Mouse (Mus musculus) forebrain, embryonic 10.5 days (tissue): ENCODE measurements around the gene 2510009E07Rik. TPM values are rescaled to one million over a fixed set of nuclear protein-coding genes. Genes with fewer than 3 reads are reported as not detected.

ENCODE experiments used
- DNase-seq: peaks from one replicate; pipeline ENCODE4 v3.0.0-alpha.2; 2017; ENCODE audit warnings: low spot score; ENCODE audit errors: extremely low spot score
- H3K27ac ChIP-seq: fragments of 300-500 bp; sonication (generic); 2 replicates; pipeline ENCODE4 v1.5.1; 2016; ENCODE audit warnings: mild to moderate bottlenecking
- H3K27me3 ChIP-seq: fragments of 300-500 bp; sonication (generic); 2 replicates; pipeline ENCODE4 v1.6.1; 2016; ENCODE audit warnings: mild to moderate bottlenecking; ENCODE audit not compliant: poor library complexity, severe bottlenecking
- H3K36me3 ChIP-seq: fragments of 300-500 bp; sonication (generic); replicated peaks from 2 replicates; pipeline ENCODE4 v1.6.1; 2016; ENCODE audit warnings: mild to moderate bottlenecking, moderate library complexity
- H3K4me1 ChIP-seq: fragments of 300-500 bp; sonication (generic); 2 replicates; pipeline ENCODE4 v1.6.1; 2016
- H3K4me3 ChIP-seq: fragments of 300-500 bp; sonication (generic); 2 replicates; pipeline ENCODE4 v1.5.1; 2016; ENCODE audit warnings: mild to moderate bottlenecking, moderate library complexity
- H3K9me3 ChIP-seq: fragments of 300-500 bp; sonication (generic); 2 replicates; pipeline ENCODE4 v1.6.1; 2016; ENCODE audit warnings: mild to moderate bottlenecking, moderate library complexity
- WGBS: fragments of 180-500 bp; shearing (Covaris S2); methylation state at CpG from one replicate; pipeline ENCODE4 v1.1.7; 2016; 5-methylcytosine and 5-hydroxymethylcytosine counted together
- polyA plus RNA-seq: library from polyadenylated mRNA; unstranded; fragments of >200 nt; fragmentation: Nextera tagmentation; extraction: Ambion mirVana; gene quantifications from 2 replicates; pipeline ENCODE4 v1.2.1, GENCODE M21; 2016

2510009E07Rik gene
- polyA plus RNA-seq, 1 experiment from 2014 or later: 31.9 TPM

DNA sequence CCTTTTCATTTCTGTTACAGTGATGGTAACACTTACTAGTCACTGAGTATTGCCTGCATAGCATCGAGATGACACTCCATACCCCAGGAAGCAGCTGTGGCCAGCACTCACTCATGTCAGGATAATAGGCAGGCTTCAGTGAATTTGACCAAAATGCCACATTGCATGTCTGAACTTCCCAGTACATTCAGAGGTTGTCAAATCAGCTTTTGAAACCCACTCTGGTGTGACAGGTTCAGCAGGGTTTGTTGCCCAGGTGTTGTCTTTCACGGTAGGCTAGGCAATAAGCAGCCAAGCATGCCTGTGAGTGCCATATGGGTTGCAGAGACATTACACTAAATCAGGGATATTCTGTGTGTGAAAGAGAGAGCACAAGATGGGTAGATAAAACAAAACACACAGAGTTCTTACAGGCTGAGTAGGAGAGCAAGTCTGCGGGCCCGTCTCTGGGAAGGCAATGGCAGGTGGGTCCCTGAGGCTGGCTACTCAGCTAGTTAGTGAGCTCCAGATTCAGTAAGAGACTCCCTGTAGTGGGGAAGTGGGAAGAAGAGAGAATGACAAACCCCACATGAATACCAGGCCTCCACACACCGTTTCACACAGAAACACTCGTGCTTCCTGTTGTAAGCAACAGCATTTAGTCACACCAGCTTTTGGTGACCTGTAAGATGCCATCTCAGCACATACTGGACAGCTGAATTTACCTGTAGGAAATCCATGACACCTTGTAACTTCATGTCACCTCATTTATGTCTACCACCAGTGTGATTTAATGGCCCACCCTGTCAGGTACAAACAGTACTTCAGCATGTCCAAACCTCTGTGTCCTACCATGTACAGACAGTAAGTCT lies 68.5 kb downstream of the 2510009E07Rik start:
- WGBS: 79% methylated on average over 6 of the region's 6 CpGs
- Histone ChIP-seq H3K4me1 (peaks cover 27% of the 10 kb centered on the region), H3K27ac (no peak overlapping the region), H3K36me3 (no peaks in the 10 kb centered on the region), H3K27me3 (no peaks in the 10 kb centered on the region), H3K4me3 (no peak overlapping the region), H3K9me3 (no peaks in the 10 kb centered on the region)
- peak; percentile 13 for DNase-seq

DNA sequence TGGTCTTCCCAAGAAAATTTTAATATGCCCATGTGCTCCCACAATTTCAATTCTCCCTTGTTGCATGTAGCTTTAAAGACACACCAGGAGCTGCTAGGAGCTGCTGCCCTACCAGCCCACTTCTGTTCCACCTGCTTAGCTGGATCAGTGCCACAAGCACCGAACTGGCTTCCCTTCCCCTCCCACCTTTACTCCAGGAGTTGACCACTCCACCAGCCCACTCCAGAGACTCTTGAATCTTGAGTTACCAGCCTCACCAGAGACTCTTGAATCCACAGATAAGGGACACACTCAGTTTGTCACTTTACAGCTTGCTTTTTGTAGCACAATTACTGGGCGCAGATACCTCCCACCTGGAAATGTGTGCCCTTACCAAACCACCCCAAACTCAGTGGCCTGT lies 73.8 kb downstream of the 2510009E07Rik start:
- Histone ChIP-seq H3K27ac (no peak overlapping the region), H3K4me1 (peaks cover 3% of the 10 kb centered on the region), H3K36me3 (no peaks in the 10 kb centered on the region), H3K27me3 (no peaks in the 10 kb centered on the region), H3K4me3 (no peak overlapping the region), H3K9me3 (no peaks in the 10 kb centered on the region; the same call in 1 of the 2 replicates)
- no peak for DNase-seq
- whole genome bisulfite sequencing: 92% methylated on average over 2 of the region's 2 CpGs

DNA sequence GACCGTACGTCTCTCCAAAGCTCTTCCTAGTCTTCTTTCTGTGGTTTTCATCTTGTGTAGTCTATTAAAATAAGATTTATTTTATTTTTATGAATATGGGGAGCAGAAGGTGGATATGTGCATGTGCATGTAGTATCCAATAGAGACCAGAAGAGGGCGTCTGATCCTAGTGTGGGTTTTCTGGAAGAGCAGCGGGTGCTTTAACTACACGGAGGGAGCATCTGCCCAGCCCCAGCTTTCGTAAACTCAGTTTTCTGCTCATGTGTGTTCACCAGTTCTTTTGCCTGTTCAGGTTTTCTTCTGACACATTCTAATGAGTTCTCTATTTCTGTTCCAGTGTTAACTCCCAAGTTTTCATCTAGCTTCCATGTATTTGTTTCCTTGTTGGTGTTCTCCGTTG lies 78.7 kb downstream of the 2510009E07Rik start:
- 59% methylated on average over 7 of the region's 7 CpGs for WGBS
- Histone ChIP-seq H3K27me3 (no peaks in the 10 kb centered on the region), H3K4me3 (no peak overlapping the region), H3K27ac (no peak overlapping the region), H3K4me1 (peaks cover 2% of the 10 kb centered on the region; the same call in 1 of the 2 replicates), H3K9me3 (no peaks in the 10 kb centered on the region; the same call in 1 of the 2 replicates), H3K36me3 (peaks cover 4% of the 10 kb centered on the region; the same call in 1 of the 2 replicates)
- no peak for DNase-seq

DNA sequence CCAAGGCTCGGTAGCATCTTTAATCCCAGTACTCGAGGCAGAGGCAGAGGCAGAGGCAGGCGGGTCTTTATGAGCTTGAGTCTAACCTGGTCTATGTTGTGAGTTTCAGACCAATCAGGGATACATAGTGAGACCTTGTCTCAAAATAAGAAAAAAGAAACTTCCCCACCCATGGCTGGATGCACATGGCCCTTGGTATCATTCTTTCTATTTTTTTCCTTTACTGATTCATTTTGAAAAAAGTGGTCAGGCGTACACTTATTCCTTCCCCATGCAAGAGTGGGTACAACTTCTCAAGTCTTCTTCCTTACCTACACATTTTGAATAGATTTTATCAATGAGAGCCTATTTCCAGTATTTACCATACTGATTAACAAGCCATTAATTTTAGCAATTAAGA lies 84.0 kb downstream of the 2510009E07Rik start:
- 91% methylated on average over 4 of the region's 4 CpGs for WGBS
- no peak overlapping the region for H3K4me3 ChIP-seq
- peaks cover 4% of the 10 kb centered on the region; the same call in 1 of the 2 replicates for H3K36me3 ChIP-seq

DNA sequence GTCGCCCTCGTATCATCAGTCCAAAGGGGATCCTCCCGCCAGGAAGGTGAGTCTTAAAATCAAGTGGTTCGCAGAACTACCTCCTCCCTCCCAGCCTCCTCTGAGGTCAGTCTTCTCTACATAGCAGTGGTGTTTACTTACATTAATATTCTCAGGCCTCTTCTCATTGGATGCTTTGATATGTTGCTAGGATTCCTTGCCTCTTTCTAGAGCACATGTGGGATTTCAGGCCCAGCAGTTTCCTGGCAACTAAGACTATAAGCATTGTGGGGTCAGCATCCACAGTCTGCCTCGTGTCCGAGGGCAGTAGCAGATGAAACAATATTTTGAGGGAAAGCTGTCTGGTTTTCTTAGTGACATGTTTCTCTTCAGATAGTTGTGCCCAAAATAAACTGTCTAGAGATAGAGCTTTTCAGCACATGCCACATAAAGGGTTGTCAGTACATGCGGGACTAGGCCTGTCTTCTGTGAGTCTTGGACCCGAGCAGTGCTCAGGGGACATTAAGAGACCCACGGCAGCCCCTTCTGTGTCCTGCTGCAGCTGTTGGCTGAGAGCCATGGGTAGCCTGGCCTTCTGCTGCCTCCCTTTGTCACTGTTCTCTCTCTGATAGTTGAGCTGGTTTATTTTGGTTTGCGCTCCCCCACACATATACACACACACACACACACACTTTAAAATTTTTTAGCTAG lies 86.1 kb downstream of the 2510009E07Rik start:
- WGBS: 94% methylated on average over 10 of the region's 10 CpGs
- Histone ChIP-seq H3K36me3 (peaks cover 3% of the 10 kb centered on the region; the same call in 1 of the 2 replicates), H3K27me3 (no peaks in the 10 kb centered on the region), H3K4me1 (no peaks in the 10 kb centered on the region), H3K4me3 (no peak overlapping the region), H3K9me3 (no peaks in the 10 kb centered on the region; the same call in 1 of the 2 replicates), H3K27ac (no peak overlapping the region)
- no peak for DNase-seq

More for the DNA sequence above, 84.0 kb downstream of the 2510009E07Rik start:
- H3K4me1 ChIP-seq: no peaks in the 10 kb centered on the region
- H3K27me3 ChIP-seq: no peaks in the 10 kb centered on the region
- no peaks in the 10 kb centered on the region; the same call in 1 of the 2 replicates for H3K9me3 ChIP-seq
- H3K27ac ChIP-seq: no peak overlapping the region
- DNase-seq: no peak

DNA sequence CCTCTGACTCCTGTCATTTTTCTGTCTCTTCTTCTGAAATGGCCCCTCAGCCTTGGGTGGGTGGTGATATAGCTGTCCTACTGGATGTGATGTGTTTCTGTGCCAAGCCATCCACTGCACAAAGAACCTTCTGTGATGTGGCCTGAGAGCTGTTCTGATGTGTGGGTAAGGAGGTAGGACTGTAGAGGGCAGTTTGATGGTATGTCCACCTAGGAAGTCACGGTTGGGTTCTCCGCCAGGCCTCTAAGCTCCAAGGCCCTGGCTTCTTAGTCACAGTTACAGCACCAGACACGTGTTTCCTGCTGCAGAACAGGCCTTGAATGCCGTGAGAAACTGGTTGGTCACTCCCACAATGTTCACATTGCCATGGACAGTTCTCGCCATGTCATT lies 86.8 kb downstream of the 2510009E07Rik start:
- 79% methylated on average over 5 of the region's 5 CpGs for WGBS
- no peak for DNase-seq
- no peaks in the 10 kb centered on the region for H3K36me3 ChIP-seq
- no peak overlapping the region for H3K27ac ChIP-seq
- H3K27me3 ChIP-seq: no peaks in the 10 kb centered on the region
- no peaks in the 10 kb centered on the region for H3K4me1 ChIP-seq
- H3K4me3 ChIP-seq: no peak overlapping the region
- H3K9me3 ChIP-seq: no peaks in the 10 kb centered on the region

DNA sequence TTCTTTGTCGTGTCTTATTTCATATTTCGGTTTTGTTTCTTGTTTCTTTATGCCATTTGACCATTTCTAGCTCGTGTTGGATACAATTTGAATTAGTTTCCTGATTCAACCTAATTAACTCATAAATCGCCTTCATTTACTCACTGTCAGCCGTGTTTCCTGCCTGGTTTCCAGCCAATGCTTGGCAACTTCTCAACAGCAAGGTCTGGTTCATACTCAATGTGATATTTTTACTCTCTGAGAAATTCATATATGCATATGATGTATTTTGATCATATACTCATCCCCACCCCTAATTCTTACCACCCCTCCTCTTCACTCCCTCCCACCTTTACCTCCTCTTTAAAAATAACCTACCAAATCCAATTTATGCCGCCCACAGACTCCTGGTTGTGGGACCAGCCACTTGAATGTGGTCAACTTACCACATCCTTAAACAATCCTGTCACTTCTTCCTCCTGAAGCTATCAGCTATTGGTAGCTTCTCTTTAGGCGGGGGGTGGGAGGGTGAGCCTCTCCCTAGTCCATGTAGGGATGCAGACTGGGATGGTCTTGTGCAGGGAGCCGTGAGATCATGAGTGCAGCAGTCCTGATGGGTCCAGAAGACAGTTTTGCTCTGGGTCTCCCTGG lies 87.3 kb downstream of the 2510009E07Rik start:
- Histone ChIP-seq H3K9me3 (no peaks in the 10 kb centered on the region), H3K27ac (no peak overlapping the region), H3K4me1 (no peaks in the 10 kb centered on the region), H3K36me3 (no peaks in the 10 kb centered on the region), H3K4me3 (no peak overlapping the region), H3K27me3 (no peaks in the 10 kb centered on the region)
- WGBS: 88% methylated on average over 8 of the region's 8 CpGs
- DNase-seq: no peak

DNA sequence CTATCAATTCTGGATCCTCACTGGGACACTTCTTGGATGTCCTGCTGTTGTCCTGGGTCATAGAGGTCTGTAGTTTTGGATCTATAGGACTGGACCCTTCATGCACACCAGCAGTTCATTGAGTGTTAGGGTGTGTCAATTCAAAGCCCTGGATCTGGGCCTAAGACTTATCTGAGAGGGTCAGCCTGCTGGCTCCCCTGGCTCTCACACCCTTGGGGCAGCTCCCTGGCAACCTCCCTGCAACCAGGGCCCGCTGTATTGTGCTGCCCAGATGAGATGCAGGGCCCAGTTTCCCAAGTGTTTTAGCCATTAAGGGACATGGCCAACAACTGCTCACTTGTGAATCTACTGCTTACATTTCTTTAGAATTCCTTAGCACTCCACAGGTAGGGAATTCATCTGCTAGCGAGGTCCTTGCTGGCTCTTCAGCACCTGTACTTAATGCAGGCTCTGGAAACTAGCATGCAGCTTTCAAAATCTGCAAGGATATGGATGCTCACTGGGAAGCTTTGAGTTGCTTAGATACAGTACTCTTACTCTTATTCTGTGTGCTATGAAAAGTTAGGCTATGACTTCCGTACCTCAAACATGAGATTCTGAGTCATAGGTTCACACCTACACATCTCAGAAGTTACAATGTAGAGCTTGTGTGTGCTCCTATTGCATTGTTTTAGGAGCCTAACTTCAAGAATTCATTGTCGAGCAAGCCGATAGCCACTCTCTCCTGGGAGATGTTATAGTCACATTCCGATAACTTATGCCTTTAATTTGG lies 88.0 kb downstream of the 2510009E07Rik start:
- Histone ChIP-seq H3K4me1 (no peaks in the 10 kb centered on the region), H3K27me3 (no peaks in the 10 kb centered on the region), H3K36me3 (no peaks in the 10 kb centered on the region), H3K4me3 (no peak overlapping the region), H3K9me3 (no peaks in the 10 kb centered on the region), H3K27ac (no peak overlapping the region)
- DNase-seq: no peak
- 91% methylated on average over 6 of the region's 6 CpGs for WGBS

DNA sequence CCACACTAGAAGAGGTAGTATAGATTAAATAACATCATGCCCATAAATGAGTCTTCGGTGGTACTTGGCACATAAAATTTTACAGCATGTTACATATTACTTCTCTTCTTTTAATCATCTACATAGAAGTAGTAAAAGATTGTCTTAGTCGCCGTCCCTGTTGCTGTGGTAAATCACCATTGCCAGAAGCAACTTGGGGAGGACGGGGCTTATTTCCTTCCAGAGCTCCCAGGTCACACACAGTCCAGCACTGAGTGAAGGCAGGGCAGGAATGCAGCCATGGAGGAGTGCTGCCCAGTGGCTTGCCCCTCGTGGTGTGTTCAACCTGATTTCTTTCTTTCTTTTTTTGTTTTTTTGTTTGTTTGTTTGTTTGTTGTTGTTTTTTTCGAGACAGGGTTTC lies 90.1 kb downstream of the 2510009E07Rik start:
- Histone ChIP-seq H3K9me3 (no peaks in the 10 kb centered on the region), H3K36me3 (no peaks in the 10 kb centered on the region), H3K27me3 (no peaks in the 10 kb centered on the region), H3K27ac (no peak overlapping the region), H3K4me3 (no peak overlapping the region), H3K4me1 (no peaks in the 10 kb centered on the region)
- 91% methylated on average over 6 of the region's 6 CpGs for WGBS
- no peak for DNase-seq

Other genes with a start within 250 kb of the 2510009E07Rik start
- 1.7 and 1.9 TPM in 2 replicates for gene Ehhadh, start 93.1 kb upstream of the 2510009E07Rik start, polyA plus RNA-seq
- 1.1 and 1.7 TPM in 2 replicates for gene Map3k13, start 99.7 kb upstream of the 2510009E07Rik start, polyA plus RNA-seq